Mouse (Mus musculus) midbrain, embryonic 14.5 days (tissue): ENCODE results near the gene Stmnd1. TPM values are rescaled to one million over a fixed set of nuclear protein-coding genes. Genes with fewer than 3 reads are reported as not detected.

ENCODE experiments used
- ATAC-seq: fragments of 200-750 bp; cut with Nextera tagmentation; 2 replicates; pipeline ENCODE4 v1.8.0; 2017; ENCODE audit warnings: moderate number of reproducible peaks, moderate library complexity; ENCODE audit not compliant: low FRiP score, low TSS enrichment
- DNase-seq: peaks from one replicate; pipeline ENCODE4 v3.0.0-alpha.2; 2015
- H3K27ac ChIP-seq: fragments of 300-500 bp; sonication (generic); replicated peaks from 2 replicates; pipeline ENCODE4 v1.5.1; 2014; ENCODE audit warnings: mild to moderate bottlenecking, low read depth, low read length, moderate library complexity
- H3K27me3 ChIP-seq: fragments of 300-500 bp; sonication (generic); 2 replicates; pipeline ENCODE4 v1.6.1; 2014; ENCODE audit warnings: low read length, control low read depth, mixed read lengths; ENCODE audit not compliant: control insufficient read depth, insufficient read depth
- H3K36me3 ChIP-seq: fragments of 300-500 bp; sonication (generic); 2 replicates; pipeline ENCODE4 v1.6.1; 2014; ENCODE audit warnings: low read length, control low read depth; ENCODE audit not compliant: control insufficient read depth, insufficient read depth
- H3K4me1 ChIP-seq: fragments of 300-500 bp; sonication (generic); 2 replicates; pipeline ENCODE4 v1.6.1; 2014; ENCODE audit warnings: mild to moderate bottlenecking, antibody characterized with exemption, low read length, control low read depth; ENCODE audit not compliant: control insufficient read depth, insufficient read depth
- H3K4me2 ChIP-seq: fragments of 300-500 bp; sonication (generic); 2 replicates; pipeline ENCODE4 v1.6.1; 2014; ENCODE audit warnings: mild to moderate bottlenecking, low read length, moderate library complexity
- H3K4me3 ChIP-seq: fragments of 300-500 bp; sonication (generic); replicated peaks from 2 replicates; pipeline ENCODE4 v1.5.1; 2014; ENCODE audit warnings: low read depth, low read length
- H3K9ac ChIP-seq: fragments of 300-500 bp; sonication (generic); replicated peaks from 2 replicates; pipeline ENCODE4 v1.6.1; 2014; ENCODE audit warnings: mild to moderate bottlenecking, low read length, moderate library complexity
- H3K9me3 ChIP-seq: fragments of 300-500 bp; sonication (generic); 2 replicates; pipeline ENCODE4 v1.6.1; 2016; ENCODE audit warnings: low read length, control low read depth, mixed read lengths; ENCODE audit not compliant: control insufficient read depth
- WGBS: fragments of 180-500 bp; shearing (Covaris S2); extraction: QIAGEN DNeasy Blood & Tissue Kit; methylation state at CpG from one replicate; pipeline ENCODE4 v1.1.7; 2014; 5-methylcytosine and 5-hydroxymethylcytosine counted together
- polyA plus RNA-seq: library from polyadenylated mRNA; unstranded; fragments of >200 nt; fragmentation: Nextera tagmentation; extraction: Ambion mirVana; gene quantifications from 2 replicates; pipeline ENCODE4 v1.2.1, GENCODE M21; 2014

Gene Stmnd1
- polyA plus RNA-seq, 1 experiment from 2014 or later = not detected

DNA sequence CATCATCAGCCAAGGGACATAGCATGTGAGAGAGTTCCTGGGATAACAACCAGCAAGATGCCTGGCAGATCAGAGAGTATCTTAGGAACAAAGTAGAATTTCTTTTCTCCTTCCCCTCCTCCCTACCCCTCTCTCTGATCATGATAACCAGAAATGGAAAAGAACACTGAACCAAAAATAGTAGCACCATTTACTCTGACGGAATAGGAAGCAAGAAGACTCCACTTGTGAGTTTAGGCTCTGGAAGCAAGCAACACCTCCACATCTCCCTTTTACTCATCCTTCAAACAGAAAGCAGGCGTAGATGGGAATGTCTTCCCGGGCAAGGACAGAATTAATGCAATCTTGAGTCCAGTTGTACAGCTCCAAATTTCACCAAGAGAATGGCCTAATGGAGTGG lies 19.8 kb upstream of the Stmnd1 start:
- Histone ChIP-seq H3K36me3 (no peaks in the 10 kb centered on the region), H3K27me3 (no peaks in the 10 kb centered on the region), H3K27ac (no peak overlapping the region), H3K4me2 (no peak overlapping the region), H3K4me3 (no peak overlapping the region), H3K4me1 (no peaks in the 10 kb centered on the region), H3K9me3 (no peaks in the 10 kb centered on the region), H3K9ac (no peak overlapping the region)
- no peak for ATAC-seq
- no peak for DNase-seq
- WGBS = 92% methylated on average over 3 of the region's 3 CpGs

DNA sequence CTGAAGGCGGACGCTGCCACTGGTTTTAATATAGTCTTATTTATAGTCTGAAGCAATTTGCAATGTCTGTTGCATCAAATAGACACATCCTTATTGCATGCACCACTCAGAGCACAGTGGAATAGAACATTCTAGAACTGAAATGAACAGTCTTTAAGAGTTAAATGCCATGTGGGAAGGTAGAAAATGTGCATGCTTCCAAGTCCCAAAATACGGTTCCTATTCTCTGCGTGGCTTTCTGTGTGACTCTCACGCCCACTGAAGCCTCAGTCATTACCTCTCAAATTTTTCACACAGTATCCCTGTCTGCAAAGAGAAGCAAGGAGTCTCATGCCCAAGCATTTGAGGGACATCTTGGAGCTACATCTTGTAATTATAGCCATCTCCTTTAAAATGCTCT lies 19.4 kb upstream of the Stmnd1 start:
- no peak overlapping the region for H3K4me3 ChIP-seq
- no peaks in the 10 kb centered on the region for H3K27me3 ChIP-seq
- WGBS = 96% methylated on average over 5 of the region's 5 CpGs
- H3K4me1 ChIP-seq = no peaks in the 10 kb centered on the region
- no peak overlapping the region for H3K27ac ChIP-seq
- no peak overlapping the region for H3K9ac ChIP-seq
- no peak for ATAC-seq
- H3K9me3 ChIP-seq = no peaks in the 10 kb centered on the region
- no peaks in the 10 kb centered on the region for H3K36me3 ChIP-seq
- no peak overlapping the region for H3K4me2 ChIP-seq
- no peak for DNase-seq

GRCm38 (mm10) chr13:46255616-46256015 lies 17.9 kb upstream of the Stmnd1 start:
- H3K4me1 ChIP-seq = no peaks in the 10 kb centered on the region
- no peaks in the 10 kb centered on the region for H3K9me3 ChIP-seq
- no peak overlapping the region for H3K9ac ChIP-seq
- 84% methylated on average over 6 of the region's 6 CpGs for WGBS
- H3K27ac ChIP-seq = no peak overlapping the region
- no peak overlapping the region for H3K4me2 ChIP-seq
- H3K36me3 ChIP-seq = no peaks in the 10 kb centered on the region
- DNase-seq (no peak), ATAC-seq (no peak)
- no peak overlapping the region for H3K4me3 ChIP-seq
- H3K27me3 ChIP-seq = no peaks in the 10 kb centered on the region

DNA sequence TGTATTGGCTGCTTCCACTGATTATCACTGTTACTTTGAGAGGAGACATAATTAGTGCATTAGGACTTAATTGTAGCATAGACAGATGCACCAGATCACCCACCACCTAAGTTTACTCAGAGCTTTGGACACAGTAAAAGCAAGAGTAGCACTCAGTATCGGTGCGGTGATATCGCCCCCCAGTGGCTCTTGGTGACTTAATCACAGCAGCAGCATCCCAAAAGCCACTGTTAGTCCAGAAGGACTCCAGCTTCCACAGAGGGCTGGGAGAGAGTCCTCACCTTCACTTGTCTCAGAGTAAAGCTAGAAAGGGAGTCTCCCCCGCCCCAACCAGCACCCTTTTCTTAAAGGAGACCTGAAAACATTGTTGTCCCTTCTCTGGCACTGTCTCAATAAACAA lies 15.7 kb upstream of the Stmnd1 start:
- peak; percentile 90 for DNase-seq
- no peak overlapping the region for H3K27ac ChIP-seq
- no peak overlapping the region for H3K9ac ChIP-seq
- no peak overlapping the region for H3K4me3 ChIP-seq
- H3K9me3 ChIP-seq = no peaks in the 10 kb centered on the region
- H3K4me1 ChIP-seq = no peaks in the 10 kb centered on the region
- H3K27me3 ChIP-seq = no peaks in the 10 kb centered on the region
- H3K36me3 ChIP-seq = no peaks in the 10 kb centered on the region
- no peak overlapping the region for H3K4me2 ChIP-seq
- WGBS = 3% methylated on average over 4 of the region's 4 CpGs
- ATAC-seq = no peak; the same call in 1 of the 2 replicates

- no peak for ATAC-seq
- Histone ChIP-seq H3K9ac (no peak overlapping the region), H3K4me3 (no peak overlapping the region), H3K4me1 (no peaks in the 10 kb centered on the region), H3K9me3 (no peaks in the 10 kb centered on the region), H3K27me3 (no peaks in the 10 kb centered on the region), H3K4me2 (no peak overlapping the region), H3K27ac (no peak overlapping the region), H3K36me3 (no peaks in the 10 kb centered on the region)
- no peak for DNase-seq
- WGBS = 79% methylated on average over 4 of the region's 4 CpGs
Measured at GRCm38 (mm10) chr13:46259526-46259925, 14.0 kb upstream of the Stmnd1 start.

DNA sequence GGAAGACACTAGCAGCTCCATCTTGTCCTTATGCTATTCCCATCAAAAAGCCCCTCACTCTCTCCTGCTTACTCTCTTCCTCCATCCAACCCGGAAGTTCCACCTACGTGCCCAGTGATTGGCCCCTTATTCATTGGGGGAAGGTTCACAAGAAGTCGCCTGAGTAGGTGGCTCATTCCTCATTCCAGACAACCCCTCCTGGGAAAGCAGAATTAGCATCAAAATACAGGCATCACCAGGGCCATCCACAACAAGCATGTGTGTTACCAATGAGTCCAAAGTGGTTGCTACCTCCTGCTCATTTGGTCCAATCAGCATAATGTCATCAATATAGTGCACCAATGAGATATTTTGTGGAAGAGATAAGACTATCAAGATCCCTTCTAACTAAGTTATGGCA lies 12.3 kb upstream of the Stmnd1 start:
- Histone ChIP-seq H3K4me3 (no peak overlapping the region), H3K36me3 (no peaks in the 10 kb centered on the region), H3K9ac (no peak overlapping the region), H3K9me3 (no peaks in the 10 kb centered on the region), H3K27me3 (no peaks in the 10 kb centered on the region), H3K27ac (no peak overlapping the region), H3K4me2 (no peak overlapping the region), H3K4me1 (no peaks in the 10 kb centered on the region)
- DNase-seq = no peak
- ATAC-seq = no peak
- 66% methylated on average over 3 of the region's 3 CpGs for WGBS

DNA sequence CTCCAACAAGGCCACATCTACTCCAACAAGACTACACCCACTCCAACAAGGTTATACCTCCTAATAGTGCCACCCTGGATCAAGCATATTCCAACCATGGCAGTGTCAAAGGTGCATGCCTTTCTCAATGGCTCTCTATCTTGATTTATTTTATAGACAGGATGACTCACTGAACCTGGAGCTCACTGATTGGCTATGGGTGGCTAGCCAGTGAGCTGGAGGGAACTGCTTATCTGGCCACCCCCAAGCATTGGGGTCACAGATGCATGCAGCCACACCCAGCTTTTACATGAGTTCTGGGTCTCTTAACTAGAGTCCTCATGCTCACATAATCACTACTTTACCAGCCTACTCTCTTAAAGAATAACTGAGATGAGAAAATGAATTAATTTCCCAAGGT lies 5.7 kb upstream of the Stmnd1 start:
- no peak for ATAC-seq
- Histone ChIP-seq H3K27me3 (no peaks in the 10 kb centered on the region), H3K27ac (no peak overlapping the region), H3K9ac (no peak overlapping the region), H3K9me3 (no peaks in the 10 kb centered on the region), H3K4me1 (peaks cover 11% of the 10 kb centered on the region; the same call in 1 of the 2 replicates), H3K4me2 (no peak overlapping the region), H3K36me3 (no peaks in the 10 kb centered on the region), H3K4me3 (no peak overlapping the region)
- no peak for DNase-seq

DNA sequence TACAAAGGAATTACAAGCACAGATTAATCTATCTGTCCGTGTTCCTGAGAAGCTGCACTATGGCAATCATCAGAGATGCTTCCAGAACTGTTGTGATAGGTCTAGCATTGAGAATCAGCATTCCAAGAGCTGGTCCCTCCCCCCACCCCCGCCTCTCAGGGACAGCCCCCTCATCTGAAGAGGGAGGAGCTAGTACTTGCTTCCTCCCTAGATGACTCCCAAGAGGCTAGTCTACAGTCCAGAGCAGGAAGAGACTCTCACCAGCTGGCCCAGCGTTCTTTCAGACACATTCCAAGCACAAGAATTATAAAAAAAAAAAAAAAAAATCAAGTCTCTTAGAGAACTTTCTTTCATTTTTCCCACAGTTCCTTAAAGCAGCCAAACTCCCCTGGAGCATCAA lies 5.2 kb upstream of the Stmnd1 start:
- ATAC-seq (no peak), DNase-seq (no peak)
- Histone ChIP-seq H3K27ac (no peak overlapping the region), H3K9me3 (no peaks in the 10 kb centered on the region), H3K4me3 (no peak overlapping the region), H3K4me1 (peaks cover 12% of the 10 kb centered on the region; the same call in 1 of the 2 replicates), H3K27me3 (no peaks in the 10 kb centered on the region), H3K9ac (no peak overlapping the region), H3K4me2 (no peak overlapping the region), H3K36me3 (no peaks in the 10 kb centered on the region)
- 40% methylated on average over 3 of the region's 3 CpGs for WGBS

GRCm38 (mm10) chr13:46268815-46269445 lies 4.6 kb upstream of the Stmnd1 start:
- H3K27ac ChIP-seq = 0 out of 2 replicates have a peak overlapping the region, but pooled peaks have one; percentile 32
- H3K4me2 ChIP-seq = no peak overlapping the region
- H3K4me3 ChIP-seq = no peak overlapping the region
- 21% methylated on average over 7 of the region's 7 CpGs for WGBS
- ATAC-seq (no peak; the same call in 1 of the 2 replicates), DNase-seq (peak; percentile 78)
- H3K36me3 ChIP-seq = no peaks in the 10 kb centered on the region
- no peak overlapping the region for H3K9ac ChIP-seq
- no peaks in the 10 kb centered on the region for H3K27me3 ChIP-seq
- H3K4me1 ChIP-seq = peaks cover 17% of the 10 kb centered on the region; the same call in 1 of the 2 replicates
- H3K9me3 ChIP-seq = no peaks in the 10 kb centered on the region
